Mouse (Mus musculus): Measurements from ENCODE around the gene Slc25a38.

The Slc25a38 gene

GRCm38 (mm10) chr9:120140652-120141051, 30.5 kb downstream of the Slc25a38 start:
- peak; percentile 62 to 86 for DNase-seq (ENCODE audit: low spot score in 2 of 2)

- DNase-seq (ENCODE audit: low spot score in 2 of 2): no peak
Observed at GRCm38 (mm10) chr9:120144474-120144873, 34.3 kb downstream of the Slc25a38 start.

- DNase-seq (ENCODE audit: low spot score in 2 of 2): no peak
Observed at GRCm38 (mm10) chr9:120149222-120149828, 39.2 kb downstream of the Slc25a38 start, which contains the start of gene Mobp. Gene Mobp, plus strand, starts transcription at chr9:120149707.

- no peak for DNase-seq (ENCODE audit: low spot score in 2 of 2)
Observed at GRCm38 (mm10) chr9:120151152-120151551, 41.0 kb downstream of the Slc25a38 start.

- no peak for DNase-seq (ENCODE audit: low spot score in 2 of 2)
Observed at GRCm38 (mm10) chr9:120151906-120152399, 41.8 kb downstream of the Slc25a38 start.

- DNase-seq (ENCODE audit: low spot score in 2 of 2): no peak
Observed at GRCm38 (mm10) chr9:120158047-120158446, 47.9 kb downstream of the Slc25a38 start.

GRCm38 (mm10) chr9:120163862-120164261, 53.7 kb downstream of the Slc25a38 start:
- DNase-seq (ENCODE audit: low spot score in 2 of 2): no peak

GRCm38 (mm10) chr9:120167826-120168225, 57.7 kb downstream of the Slc25a38 start:
- no peak for DNase-seq (ENCODE audit: low spot score in 2 of 2)

- peak; percentile 55 to 82 for DNase-seq (ENCODE audit: low spot score in 2 of 2)
Observed at GRCm38 (mm10) chr9:120171295-120171694, 61.1 kb downstream of the Slc25a38 start.

Measured in spleen, postnatal 4 days (tissue).